Mouse (Mus musculus) heart, embryonic 15.5 days (tissue): ENCODE data around the gene Mrtfb. TPM values are rescaled to one million over a fixed set of nuclear protein-coding genes. Genes with fewer than 3 reads are reported as not detected.
A peak's percentile ranks its signal among the peaks of the same experiment; 100 is the strongest.

Experiments used
- ATAC-seq: fragments of 200-750 bp; cut with Nextera tagmentation; replicated peaks from 2 replicates; pipeline ENCODE4 v1.8.0; 2017; ENCODE audit warnings: low read depth, moderate TSS enrichment; ENCODE audit not compliant: insufficient number of reproducible peaks, insufficient read depth, low FRiP score
- H3K27ac ChIP-seq: fragments of 300-500 bp; sonication (generic); 2 replicates; pipeline ENCODE4 v1.5.1; 2015; ENCODE audit warnings: mild to moderate bottlenecking, inconsistent platforms
- H3K27me3 ChIP-seq: fragments of 300-500 bp; sonication (generic); 2 replicates; pipeline ENCODE4 v1.6.1; 2015; ENCODE audit warnings: inconsistent platforms
- H3K36me3 ChIP-seq: fragments of 300-500 bp; sonication (generic); 2 replicates; pipeline ENCODE4 v1.6.1; 2015; ENCODE audit warnings: mild to moderate bottlenecking, inconsistent platforms
- H3K4me1 ChIP-seq: fragments of 300-500 bp; sonication (generic); replicated peaks from 2 replicates; pipeline ENCODE4 v1.6.1; 2015; ENCODE audit warnings: inconsistent platforms
- H3K4me2 ChIP-seq: fragments of 300-500 bp; sonication (generic); 2 replicates; pipeline ENCODE4 v1.6.1; 2015; ENCODE audit warnings: inconsistent platforms, mild to moderate bottlenecking, moderate library complexity
- H3K4me3 ChIP-seq: fragments of 300-500 bp; sonication (generic); 2 replicates; pipeline ENCODE4 v1.5.1; 2015; ENCODE audit warnings: mild to moderate bottlenecking, inconsistent platforms
- H3K9ac ChIP-seq: fragments of 300-500 bp; sonication (generic); 2 replicates; pipeline ENCODE4 v1.6.1; 2015; ENCODE audit warnings: mild to moderate bottlenecking, inconsistent platforms
- H3K9me3 ChIP-seq: fragments of 300-500 bp; sonication (generic); replicated peaks from 2 replicates; pipeline ENCODE4 v1.6.1; 2016; ENCODE audit warnings: inconsistent platforms
- WGBS: fragments of 180-500 bp; shearing (Covaris S2); methylation state at CpG from one replicate; pipeline ENCODE4 v1.1.7; 2015; ENCODE audit warnings: mixed read lengths; 5-methylcytosine and 5-hydroxymethylcytosine counted together
- polyA plus RNA-seq: library from polyadenylated mRNA; unstranded; fragments of >200 nt; fragmentation: Nextera tagmentation; extraction: Ambion mirVana; gene quantifications from 2 replicates; pipeline ENCODE4 v1.2.1, GENCODE M21; 2015

Gene Mrtfb
- polyA plus RNA-seq, 1 experiment from 2014 or later: 14.0 TPM

DNA sequence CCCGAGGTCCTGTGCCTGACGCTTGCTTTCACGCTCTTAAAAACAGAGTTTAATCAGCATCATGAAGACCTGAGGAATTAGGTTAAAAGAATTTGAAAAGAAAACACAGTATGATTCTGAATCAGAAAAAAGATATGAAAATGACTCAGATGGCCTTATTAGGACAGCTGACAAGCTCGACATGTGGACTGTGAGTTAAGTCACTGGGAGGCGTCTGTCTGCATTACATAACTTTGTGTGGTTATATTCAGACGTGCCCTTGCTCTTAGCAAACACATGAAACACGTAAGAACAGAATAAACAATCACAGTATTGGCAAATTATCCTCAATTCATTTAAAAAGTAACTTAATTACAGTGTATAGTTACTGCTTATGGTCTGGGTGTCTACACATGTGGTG, 16.0 kb upstream of the Mrtfb start:
- H3K4me3 ChIP-seq: no peak overlapping the region
- H3K36me3 ChIP-seq: no peaks in the 10 kb centered on the region
- H3K9ac ChIP-seq: no peak overlapping the region
- H3K4me1 ChIP-seq: no peaks in the 10 kb centered on the region
- ATAC-seq: no peak
- H3K27me3 ChIP-seq: no peaks in the 10 kb centered on the region
- no peak overlapping the region for H3K27ac ChIP-seq
- H3K9me3 ChIP-seq: no peaks in the 10 kb centered on the region
- no peak overlapping the region for H3K4me2 ChIP-seq
- 60% methylated on average over 7 of the region's 7 CpGs for WGBS

DNA sequence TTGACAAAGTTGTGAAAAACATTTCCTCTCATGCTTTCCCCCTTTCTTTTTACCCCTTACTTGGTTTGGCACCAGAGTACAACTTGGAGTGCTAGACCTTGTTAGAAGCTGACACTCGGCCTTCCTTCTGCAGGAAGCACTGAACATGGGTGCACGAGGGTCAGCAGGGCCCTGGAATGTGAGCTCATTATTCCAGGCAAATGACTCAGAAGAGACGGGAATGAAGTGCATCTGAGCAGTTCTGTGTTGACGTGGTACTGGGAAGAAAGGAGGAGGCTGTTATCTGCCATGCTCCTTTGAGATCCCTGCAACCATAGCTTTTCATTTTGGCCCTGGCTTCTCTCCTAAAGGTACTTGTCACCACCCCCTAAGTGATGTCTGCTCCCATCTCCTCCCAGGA, 10.6 kb upstream of the Mrtfb start:
- whole genome bisulfite sequencing: 23% methylated on average over 4 of the region's 4 CpGs
- H3K27ac ChIP-seq: no peak overlapping the region
- no peak overlapping the region for H3K4me2 ChIP-seq
- no peak overlapping the region for H3K9ac ChIP-seq
- no peaks in the 10 kb centered on the region for H3K36me3 ChIP-seq
- no peaks in the 10 kb centered on the region for H3K4me1 ChIP-seq
- no peak overlapping the region for H3K4me3 ChIP-seq
- H3K27me3 ChIP-seq: no peaks in the 10 kb centered on the region
- H3K9me3 ChIP-seq: no peaks in the 10 kb centered on the region
- ATAC-seq: no peak

DNA sequence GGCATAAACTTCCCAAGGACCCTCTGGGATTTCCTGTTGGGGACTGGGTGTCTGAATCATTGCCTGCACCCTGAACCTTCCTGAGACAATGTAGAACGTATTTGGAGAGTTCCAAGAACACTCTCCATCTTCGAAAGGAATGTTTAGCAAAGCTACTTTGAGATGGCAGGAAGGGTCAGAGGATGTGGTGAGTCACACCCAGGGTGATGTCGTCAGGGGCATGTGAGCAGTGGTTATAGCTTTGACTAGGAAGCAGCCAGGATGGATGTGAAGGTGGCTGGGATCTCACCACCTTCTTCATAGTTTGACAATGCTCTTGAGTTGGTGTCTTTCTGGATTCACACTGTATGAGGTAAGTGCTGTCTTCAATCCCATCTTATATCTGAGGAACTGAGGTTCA, 9.4 kb upstream of the Mrtfb start:
- 0 out of 2 replicates have a peak, but pooled peaks have one; percentile 22 for ATAC-seq
- Histone ChIP-seq H3K4me2 (no peak overlapping the region), H3K4me3 (no peak overlapping the region), H3K27me3 (no peaks in the 10 kb centered on the region), H3K9me3 (no peaks in the 10 kb centered on the region), H3K27ac (no peak overlapping the region), H3K36me3 (no peaks in the 10 kb centered on the region), H3K9ac (no peak overlapping the region), H3K4me1 (no peaks in the 10 kb centered on the region)
- 52% methylated on average over 3 of the region's 3 CpGs for WGBS

DNA sequence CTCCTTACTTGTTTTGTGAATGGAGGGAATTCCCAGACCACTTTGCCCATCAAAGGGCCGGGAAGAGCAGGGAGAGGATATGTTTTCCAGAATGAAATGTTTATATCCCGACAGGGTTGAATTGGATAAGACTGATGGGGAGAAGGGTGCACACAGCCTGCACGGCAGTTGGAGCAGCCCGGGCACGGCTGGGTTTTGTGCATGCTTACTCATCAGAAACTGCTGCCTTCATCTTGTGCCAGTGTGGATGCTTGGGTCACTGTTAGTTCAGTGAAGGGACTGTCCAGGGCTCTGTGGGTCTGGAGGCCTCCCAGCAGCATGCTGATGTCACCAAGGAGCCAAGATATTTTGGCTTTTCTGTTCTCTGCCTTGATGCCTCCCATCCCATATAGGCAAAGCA, 6.2 kb upstream of the Mrtfb start:
- H3K4me1 ChIP-seq: no peaks in the 10 kb centered on the region
- 67% methylated on average over 5 of the region's 5 CpGs for WGBS

DNA sequence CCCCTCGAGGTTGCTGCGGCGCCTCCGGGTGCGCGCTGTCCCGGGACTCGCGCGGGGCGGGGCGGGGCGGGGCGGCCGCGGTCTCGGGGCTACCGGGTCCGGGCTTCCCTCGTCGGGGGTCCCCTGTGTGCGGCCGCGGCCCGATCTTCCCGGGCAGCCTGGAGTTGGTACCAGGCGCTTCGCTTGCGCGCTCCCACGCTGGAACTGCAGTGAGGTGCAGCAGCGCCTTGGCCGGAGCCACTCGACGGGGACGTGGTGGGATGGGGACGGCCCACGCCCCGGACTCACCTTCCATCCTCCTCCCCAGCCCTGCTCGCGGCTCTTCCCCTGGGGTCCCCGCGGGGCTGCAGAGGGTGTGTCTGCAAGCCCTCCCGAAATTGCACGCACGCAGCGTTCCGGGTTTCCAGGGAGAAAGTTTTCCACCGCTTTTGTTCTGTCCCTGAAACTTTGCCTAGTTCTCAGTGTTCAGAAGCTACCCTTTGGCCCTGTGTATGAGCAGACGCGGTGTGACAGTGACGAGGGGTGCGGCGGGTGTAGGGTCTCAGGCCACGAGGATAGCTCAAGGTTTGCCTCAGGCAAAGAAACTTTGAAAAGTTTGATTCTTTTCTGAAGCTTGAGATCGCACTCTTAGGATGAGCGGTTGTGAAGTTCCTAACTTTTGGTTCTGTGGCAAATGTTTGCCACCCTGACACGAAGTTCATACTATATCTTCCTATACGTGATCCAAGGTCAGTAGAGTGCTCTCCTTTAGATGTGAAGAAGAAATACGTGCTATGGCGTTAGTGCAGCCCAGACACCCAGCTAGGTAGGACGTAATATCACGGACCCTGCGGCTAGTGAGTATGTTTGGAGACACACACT, 616 bp downstream of the Mrtfb start:
- H3K4me3 ChIP-seq: peak overlapping the region; percentile 95
- no peaks in the 10 kb centered on the region for H3K9me3 ChIP-seq
- H3K4me1 ChIP-seq: peaks cover 38% of the 10 kb centered on the region
- H3K27me3 ChIP-seq: no peaks in the 10 kb centered on the region
- peak overlapping the region; percentile 76 for H3K4me2 ChIP-seq
- H3K27ac ChIP-seq: peak overlapping the region; percentile 72
- peak overlapping the region; percentile 93 for H3K9ac ChIP-seq
- peak; percentile 65 for ATAC-seq
- H3K36me3 ChIP-seq: no peaks in the 10 kb centered on the region
- WGBS: 3% methylated on average over 55 of the region's 64 CpGs

More for the DNA sequence above, 6.2 kb upstream of the Mrtfb start:
- Histone ChIP-seq H3K9me3 (no peaks in the 10 kb centered on the region), H3K27me3 (no peaks in the 10 kb centered on the region), H3K4me2 (no peak overlapping the region), H3K27ac (no peak overlapping the region), H3K4me3 (no peak overlapping the region), H3K36me3 (no peaks in the 10 kb centered on the region), H3K9ac (no peak overlapping the region)
- ATAC-seq: no peak

DNA sequence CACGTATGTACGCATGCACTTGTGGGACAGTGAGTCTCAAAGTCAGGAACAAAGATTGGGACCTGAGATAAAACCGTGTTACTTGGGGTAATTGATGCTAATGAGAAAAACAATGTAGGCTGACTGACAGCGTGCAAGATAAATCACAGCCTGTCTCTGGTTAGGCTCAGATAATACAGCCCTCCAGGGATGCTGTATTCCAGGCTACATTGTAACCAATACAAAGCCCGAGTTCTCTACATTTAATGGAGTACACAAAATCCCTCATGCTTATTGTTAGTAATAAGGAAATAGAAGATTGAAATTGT, 1.2 kb downstream of the Mrtfb start:
- Histone ChIP-seq H3K4me3 (peak overlapping the region; percentile 95), H3K27me3 (no peaks in the 10 kb centered on the region), H3K9me3 (no peaks in the 10 kb centered on the region), H3K27ac (no peak overlapping the region), H3K4me1 (peaks cover 38% of the 10 kb centered on the region), H3K9ac (peak overlapping the region; percentile 93), H3K36me3 (no peaks in the 10 kb centered on the region), H3K4me2 (peak overlapping the region; percentile 76)
- no peak for ATAC-seq
- WGBS: 18% methylated on average over 5 of the region's 5 CpGs

DNA sequence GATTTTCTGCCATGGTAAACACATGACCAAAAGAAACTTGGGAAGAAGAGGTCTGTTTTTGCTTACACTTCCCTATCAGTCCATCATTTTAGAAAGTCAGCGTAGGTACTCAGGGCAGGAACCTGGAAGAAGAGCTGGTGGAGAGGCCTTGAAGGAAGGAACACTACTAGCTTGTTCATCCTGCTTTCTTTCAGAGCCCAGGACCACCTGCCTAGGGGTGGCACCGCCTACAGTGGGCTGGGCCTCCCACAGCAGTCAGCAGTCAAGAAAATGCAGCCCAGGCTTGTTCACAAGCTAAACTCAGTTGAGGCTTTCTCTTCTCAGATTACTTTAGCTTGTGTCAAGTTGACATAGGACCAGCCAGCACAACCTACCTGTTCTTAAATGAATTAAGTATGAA, 2.7 kb downstream of the Mrtfb start:
- Histone ChIP-seq H3K9me3 (no peaks in the 10 kb centered on the region), H3K9ac (no peak overlapping the region), H3K36me3 (no peaks in the 10 kb centered on the region), H3K4me2 (no peak overlapping the region), H3K4me3 (no peak overlapping the region), H3K27me3 (no peaks in the 10 kb centered on the region), H3K27ac (no peak overlapping the region), H3K4me1 (peaks cover 38% of the 10 kb centered on the region)
- 84% methylated on average over 2 of the region's 2 CpGs for WGBS
- no peak for ATAC-seq

DNA sequence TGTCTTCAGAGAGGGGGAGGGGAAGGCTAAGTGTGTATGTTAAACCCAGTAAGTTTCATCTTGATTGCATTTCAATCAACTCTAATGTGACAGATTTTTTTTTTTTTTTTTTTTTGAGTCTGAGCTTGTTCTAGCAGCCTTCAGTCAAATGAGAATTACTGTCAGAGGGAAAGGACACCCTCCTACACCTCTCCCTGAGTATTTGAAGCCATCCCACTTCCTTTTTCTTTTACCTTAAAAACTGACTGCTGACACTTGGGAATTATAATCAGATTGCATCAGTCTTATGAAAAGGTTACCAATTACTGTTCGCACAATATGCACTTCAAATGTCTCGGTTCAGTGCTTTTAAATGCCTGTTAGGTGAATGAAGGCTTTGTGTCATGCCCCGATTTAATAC, 10.0 kb downstream of the Mrtfb start:
- no peaks in the 10 kb centered on the region for H3K27me3 ChIP-seq
- no peaks in the 10 kb centered on the region for H3K9me3 ChIP-seq
- H3K36me3 ChIP-seq: peaks cover 24% of the 10 kb centered on the region
- no peak overlapping the region for H3K4me2 ChIP-seq
- H3K4me3 ChIP-seq: no peak overlapping the region
- H3K4me1 ChIP-seq: 0 out of 2 replicates have a peak, but pooled peaks cover 3% of the 10 kb centered on the region
- H3K9ac ChIP-seq: no peak overlapping the region
- WGBS: 90% methylated on average over 3 of the region's 3 CpGs
- H3K27ac ChIP-seq: no peak overlapping the region
- ATAC-seq: no peak

DNA sequence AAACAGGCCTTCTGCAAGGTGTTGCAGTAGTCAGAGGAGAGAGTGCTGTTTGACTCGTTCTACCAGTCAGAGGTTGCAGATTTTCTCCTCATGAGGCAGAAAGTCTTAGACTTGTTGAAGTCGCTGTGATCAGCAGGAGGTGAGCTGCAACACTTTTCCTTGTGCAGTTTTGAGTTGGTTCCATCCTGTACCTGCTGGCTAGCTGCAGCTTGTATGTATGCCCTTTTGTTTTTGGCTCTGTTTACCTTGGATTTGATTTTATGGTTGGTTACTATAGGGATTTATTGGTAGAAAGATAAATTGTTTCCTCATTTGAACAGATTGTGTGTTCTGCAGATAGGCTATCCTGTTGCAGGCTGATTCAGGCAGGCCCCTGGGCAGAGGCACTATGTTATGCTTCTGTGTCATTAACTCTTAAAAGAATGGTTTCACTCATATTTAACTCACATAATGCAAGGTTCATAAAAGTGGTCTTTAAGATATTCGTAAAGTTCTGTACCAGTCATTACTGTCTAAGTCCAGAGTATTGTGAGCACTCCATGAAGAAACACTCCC, 11.1 kb downstream of the Mrtfb start:
- Histone ChIP-seq H3K27ac (no peak overlapping the region), H3K9me3 (no peaks in the 10 kb centered on the region), H3K4me2 (no peak overlapping the region), H3K9ac (no peak overlapping the region), H3K4me1 (0 out of 2 replicates have a peak, but pooled peaks cover 3% of the 10 kb centered on the region), H3K4me3 (no peak overlapping the region), H3K36me3 (peaks cover 24% of the 10 kb centered on the region), H3K27me3 (no peaks in the 10 kb centered on the region)
- no peak for ATAC-seq
- WGBS: 77% methylated on average over 3 of the region's 3 CpGs

DNA sequence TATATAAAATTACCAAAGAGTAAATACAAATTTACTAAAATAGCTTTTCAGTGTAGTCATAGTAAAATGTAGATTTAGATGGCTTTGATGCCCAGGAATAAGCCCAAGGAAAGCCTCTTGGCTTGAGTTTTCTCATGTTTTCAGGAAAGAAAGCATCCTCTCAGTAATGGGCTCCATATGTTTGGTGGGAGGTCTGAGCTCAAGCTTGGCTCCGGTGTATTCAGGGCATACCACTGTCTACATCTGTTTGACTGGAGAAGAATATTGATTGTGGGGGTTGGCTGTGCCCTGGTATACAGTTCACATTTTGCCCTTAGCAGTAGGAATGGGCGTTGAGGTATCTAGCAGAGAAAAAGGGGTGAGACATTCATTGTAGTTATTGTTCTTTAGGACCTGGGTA, 13.1 kb downstream of the Mrtfb start:
- WGBS: 92% methylated on average over 2 of the region's 2 CpGs
- H3K9me3 ChIP-seq: no peaks in the 10 kb centered on the region
- no peak overlapping the region for H3K9ac ChIP-seq
- H3K4me3 ChIP-seq: no peak overlapping the region
- H3K4me2 ChIP-seq: no peak overlapping the region
- ATAC-seq: no peak
- no peaks in the 10 kb centered on the region for H3K27me3 ChIP-seq
- H3K4me1 ChIP-seq: 0 out of 2 replicates have a peak, but pooled peaks cover 3% of the 10 kb centered on the region
- H3K36me3 ChIP-seq: peaks cover 24% of the 10 kb centered on the region
- no peak overlapping the region for H3K27ac ChIP-seq

DNA sequence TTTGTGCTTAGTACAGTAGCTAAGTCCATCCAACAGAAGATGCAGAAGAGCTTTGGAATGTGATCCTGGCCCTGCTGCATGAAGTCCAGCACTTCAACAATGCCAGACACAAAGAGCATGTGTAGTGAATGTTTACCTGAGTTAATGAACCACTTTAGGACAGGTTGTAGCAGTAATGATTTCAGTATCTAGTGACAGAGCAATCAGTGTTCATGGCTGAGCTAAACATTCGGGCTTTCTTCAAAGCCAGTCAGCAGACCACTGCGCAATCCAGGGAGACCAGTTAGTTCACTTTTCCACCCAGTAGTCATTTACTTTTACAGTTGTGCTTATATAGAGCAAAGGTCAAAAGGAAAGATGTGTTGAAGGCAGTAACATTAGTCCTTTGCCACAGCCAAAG, 20.0 kb downstream of the Mrtfb start:
- H3K4me1 ChIP-seq: peaks cover 9% of the 10 kb centered on the region
- 76% methylated on average over 2 of the region's 2 CpGs for WGBS
- no peak overlapping the region for H3K4me2 ChIP-seq
- H3K9ac ChIP-seq: no peak overlapping the region
- H3K9me3 ChIP-seq: no peaks in the 10 kb centered on the region
- no peak overlapping the region for H3K4me3 ChIP-seq
- no peaks in the 10 kb centered on the region for H3K27me3 ChIP-seq
- no peaks in the 10 kb centered on the region for H3K36me3 ChIP-seq
- no peak for ATAC-seq
- H3K27ac ChIP-seq: no peak overlapping the region
